Mouse (Mus musculus) stomach, postnatal 0 days (tissue): Measurements from ENCODE around the gene Scml4. TPM values are rescaled to one million over a fixed set of nuclear protein-coding genes. Genes with fewer than 3 reads are reported as not detected.

Source experiments
- ATAC-seq: fragments of 200-750 bp; cut with Nextera tagmentation; 2 replicates; pipeline ENCODE4 v1.8.0; 2017; ENCODE audit not compliant: low FRiP score, low TSS enrichment
- DNase-seq: peaks from one replicate; pipeline ENCODE4 v3.0.0-alpha.2; 2016; ENCODE audit warnings: low spot score
- H3K27ac ChIP-seq: fragments of 300-500 bp; sonication (generic); replicated peaks from 2 replicates; pipeline ENCODE4 v1.5.1; 2014; ENCODE audit warnings: mild to moderate bottlenecking, control low read depth
- H3K27me3 ChIP-seq: fragments of 300-500 bp; sonication (generic); 2 replicates; pipeline ENCODE4 v1.6.1; 2014; ENCODE audit warnings: low read length; ENCODE audit not compliant: control insufficient read depth, insufficient read depth
- H3K36me3 ChIP-seq: fragments of 300-500 bp; sonication (generic); 2 replicates; pipeline ENCODE4 v1.6.1; 2014; ENCODE audit warnings: low read length, mixed read lengths; ENCODE audit not compliant: control insufficient read depth, insufficient read depth
- H3K4me1 ChIP-seq: fragments of 300-500 bp; sonication (generic); replicated peaks from 2 replicates; pipeline ENCODE4 v1.6.1; 2014; ENCODE audit warnings: antibody characterized with exemption; ENCODE audit not compliant: control insufficient read depth, insufficient read depth
- H3K4me2 ChIP-seq: fragments of 300-500 bp; sonication (generic); replicated peaks from 2 replicates; pipeline ENCODE4 v1.6.1; 2014; ENCODE audit warnings: low read depth, mild to moderate bottlenecking, control low read depth, moderate library complexity
- H3K4me3 ChIP-seq: fragments of 300-500 bp; sonication (generic); 2 replicates; pipeline ENCODE4 v1.5.1; 2014; ENCODE audit warnings: low read depth, low read length, control low read depth
- H3K9ac ChIP-seq: fragments of 300-500 bp; sonication (generic); 2 replicates; pipeline ENCODE4 v1.6.1; 2014; ENCODE audit warnings: mild to moderate bottlenecking, low read length, control low read depth, mixed read lengths
- H3K9me3 ChIP-seq: fragments of 300-500 bp; sonication (generic); 2 replicates; pipeline ENCODE4 v1.6.1; 2016; ENCODE audit warnings: low read length; ENCODE audit not compliant: control insufficient read depth
- CTCF ChIP-seq: IDR thresholded peaks from 2 replicates; pipeline ENCODE4 v1.5.1; 2016; ENCODE audit warnings: antibody characterized with exemption, low read depth, mild to moderate bottlenecking, moderate library complexity
- EP300 ChIP-seq: optimal IDR thresholded peaks from 2 replicates; pipeline ENCODE3; 2016; ENCODE audit warnings: antibody characterized with exemption
- WGBS: fragments of 180-500 bp; shearing (Covaris S2); extraction: QIAGEN DNeasy Blood & Tissue Kit; methylation state at CpG from one replicate; pipeline ENCODE4 v1.1.7; 2014; 5-methylcytosine and 5-hydroxymethylcytosine counted together
- polyA plus RNA-seq: library from polyadenylated mRNA; unstranded; fragments of >200 nt; fragmentation: Nextera tagmentation; extraction: Ambion mirVana; gene quantifications from 2 replicates; pipeline ENCODE4 v1.2.1, GENCODE M21; 2015

Scml4 gene
- polyA plus RNA-seq, 1 experiment from 2014 or later = 5.4 TPM

DNA sequence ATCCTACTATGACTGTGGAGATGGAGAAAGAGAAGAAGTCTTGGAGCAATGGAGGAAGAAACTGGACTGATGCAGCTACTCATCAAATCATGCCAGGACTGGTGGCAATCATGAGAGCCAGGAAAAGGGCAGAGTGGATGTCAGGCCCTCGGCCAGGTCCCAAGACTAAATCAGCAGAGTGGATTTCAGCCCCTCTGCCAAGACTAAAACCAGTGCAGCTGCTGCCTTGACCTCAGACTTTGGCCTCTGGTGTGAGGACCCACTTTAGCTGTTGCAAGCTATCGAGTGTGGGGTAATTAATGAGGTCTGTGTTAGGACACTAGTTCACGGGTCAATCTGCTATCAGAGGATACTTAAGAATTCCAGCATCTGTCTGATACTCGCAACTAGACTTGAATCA lies 30.2 kb downstream of the Scml4 start:
- Histone ChIP-seq H3K9ac (no peak overlapping the region), H3K4me2 (no peak overlapping the region), H3K4me1 (peaks cover 3% of the 10 kb centered on the region; the same call in 1 of the 2 replicates), H3K9me3 (no peaks in the 10 kb centered on the region), H3K27ac (no peak overlapping the region), H3K36me3 (no peaks in the 10 kb centered on the region), H3K4me3 (no peak overlapping the region), H3K27me3 (no peaks in the 10 kb centered on the region)
- DNase-seq (no peak), ATAC-seq (no peak)
- TF ChIP-seq EP300 = no peak
- no peak for TF ChIP-seq CTCF
- 56% methylated on average over 4 of the region's 4 CpGs for WGBS

DNA sequence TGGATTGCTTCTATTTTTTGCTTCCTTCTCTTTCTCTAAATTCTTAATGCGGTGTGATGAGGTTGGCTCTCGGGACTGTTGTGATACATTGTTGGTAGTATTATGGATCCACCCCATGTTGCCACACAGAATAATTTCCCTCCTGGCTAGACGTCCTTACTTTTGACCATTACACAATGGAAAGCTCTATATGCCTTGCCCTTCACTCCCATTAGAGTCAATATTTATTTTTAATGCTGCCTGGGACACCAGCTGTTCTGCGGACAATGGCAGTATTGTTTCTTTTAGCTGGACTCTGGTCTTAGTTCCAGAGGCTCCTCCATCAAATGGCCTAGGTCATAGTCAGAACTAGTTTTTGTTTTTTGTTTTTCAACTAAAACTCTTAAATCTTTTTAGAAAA lies 32.1 kb downstream of the Scml4 start:
- Histone ChIP-seq H3K36me3 (no peaks in the 10 kb centered on the region), H3K27ac (no peak overlapping the region), H3K9me3 (no peaks in the 10 kb centered on the region), H3K9ac (no peak overlapping the region), H3K4me3 (no peak overlapping the region), H3K27me3 (no peaks in the 10 kb centered on the region), H3K4me1 (no peaks in the 10 kb centered on the region; the same call in 1 of the 2 replicates), H3K4me2 (no peak overlapping the region)
- peak; percentile 90 for ATAC-seq
- 49% methylated on average over 4 of the region's 4 CpGs for WGBS
- TF ChIP-seq EP300 (no peak), CTCF (no peak)
- peak; percentile 65 for DNase-seq

- Histone ChIP-seq H3K9me3 (no peaks in the 10 kb centered on the region), H3K4me2 (no peak overlapping the region), H3K36me3 (no peaks in the 10 kb centered on the region), H3K9ac (no peak overlapping the region), H3K4me3 (no peak overlapping the region), H3K27ac (no peak overlapping the region; the same call in 1 of the 2 replicates), H3K4me1 (no peaks in the 10 kb centered on the region; the same call in 1 of the 2 replicates), H3K27me3 (no peaks in the 10 kb centered on the region)
- 43% methylated on average over 4 of the region's 4 CpGs for WGBS
- peak; percentile 34 for DNase-seq
- peak; percentile 14 for ATAC-seq
- TF ChIP-seq CTCF = no peak
- TF ChIP-seq EP300 = no peak
Observed at GRCm38 (mm10) chr10:42892987-42893386, 32.8 kb downstream of the Scml4 start.

DNA sequence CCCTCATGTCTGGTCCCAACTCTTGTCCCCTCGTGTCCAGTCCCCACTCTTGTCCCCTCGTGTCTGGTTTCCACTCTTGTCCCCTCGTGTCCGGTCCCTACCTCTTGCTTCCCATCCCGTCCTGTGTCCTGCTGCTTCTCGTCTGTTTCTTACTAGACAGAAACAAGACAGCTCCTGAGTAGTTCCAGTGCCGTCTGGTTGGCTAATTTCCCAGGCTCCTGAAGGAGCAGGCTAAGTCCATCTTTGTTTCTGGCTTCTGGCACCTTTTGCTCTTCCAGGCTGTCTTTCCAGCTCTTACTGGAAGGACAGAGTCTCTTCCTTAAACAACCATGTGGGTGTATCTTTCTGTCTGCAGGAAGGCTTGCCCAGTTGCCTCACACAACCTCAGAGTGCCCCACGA lies 33.7 kb downstream of the Scml4 start:
- no peak overlapping the region for H3K4me2 ChIP-seq
- H3K36me3 ChIP-seq = no peaks in the 10 kb centered on the region
- WGBS = 47% methylated on average over 8 of the region's 8 CpGs
- H3K27ac ChIP-seq = no peak overlapping the region
- H3K4me1 ChIP-seq = no peaks in the 10 kb centered on the region; the same call in 1 of the 2 replicates
- H3K9me3 ChIP-seq = no peaks in the 10 kb centered on the region
- H3K27me3 ChIP-seq = no peaks in the 10 kb centered on the region
- no peak overlapping the region for H3K9ac ChIP-seq
- H3K4me3 ChIP-seq = no peak overlapping the region
- DNase-seq (no peak), ATAC-seq (no peak)
- no peak for TF ChIP-seq EP300

GRCm38 (mm10) chr10:42894263-42894662 lies 34.1 kb downstream of the Scml4 start:
- TF ChIP-seq CTCF (no peak), EP300 (no peak)
- no peak for DNase-seq
- Histone ChIP-seq H3K4me1 (no peaks in the 10 kb centered on the region; the same call in 1 of the 2 replicates), H3K27ac (no peak overlapping the region), H3K9me3 (no peaks in the 10 kb centered on the region), H3K27me3 (no peaks in the 10 kb centered on the region), H3K9ac (no peak overlapping the region), H3K4me2 (no peak overlapping the region), H3K36me3 (no peaks in the 10 kb centered on the region), H3K4me3 (no peak overlapping the region)
- WGBS = 63% methylated on average over 3 of the region's 3 CpGs
- ATAC-seq = 0 out of 2 replicates have a peak, but pooled peaks have one; percentile 9

- peak; percentile 19; the same call in 1 of the 2 replicates for ATAC-seq
- WGBS = 66% methylated on average over 7 of the region's 7 CpGs
- Histone ChIP-seq H3K36me3 (no peaks in the 10 kb centered on the region), H3K9me3 (no peaks in the 10 kb centered on the region), H3K9ac (no peak overlapping the region), H3K4me1 (no peaks in the 10 kb centered on the region; the same call in 1 of the 2 replicates), H3K27ac (no peak overlapping the region), H3K4me2 (no peak overlapping the region), H3K4me3 (no peak overlapping the region), H3K27me3 (no peaks in the 10 kb centered on the region)
- DNase-seq = no peak
- TF ChIP-seq CTCF (no peak), EP300 (no peak)
Observed at GRCm38 (mm10) chr10:42894696-42895095, 34.5 kb downstream of the Scml4 start.
